Mouse (Mus musculus) heart, adult 2 months (tissue): ENCODE data around the gene Rabl6.

Experiments used
- CTCF ChIP-seq: fragments of 200-600 bp; IDR thresholded peaks from 2 replicates; pipeline ENCODE4 v1.8.1; 2022; ENCODE audit warnings: antibody characterized with exemption, mild to moderate bottlenecking, moderate library complexity
- EP300 ChIP-seq: fragments of 200-500 bp; IDR thresholded peaks from 2 replicates; pipeline ENCODE4 v1.6.1; 2011; ENCODE audit warnings: low read depth, low read length, control low read depth; ENCODE audit not compliant: insufficient read depth

DNA sequence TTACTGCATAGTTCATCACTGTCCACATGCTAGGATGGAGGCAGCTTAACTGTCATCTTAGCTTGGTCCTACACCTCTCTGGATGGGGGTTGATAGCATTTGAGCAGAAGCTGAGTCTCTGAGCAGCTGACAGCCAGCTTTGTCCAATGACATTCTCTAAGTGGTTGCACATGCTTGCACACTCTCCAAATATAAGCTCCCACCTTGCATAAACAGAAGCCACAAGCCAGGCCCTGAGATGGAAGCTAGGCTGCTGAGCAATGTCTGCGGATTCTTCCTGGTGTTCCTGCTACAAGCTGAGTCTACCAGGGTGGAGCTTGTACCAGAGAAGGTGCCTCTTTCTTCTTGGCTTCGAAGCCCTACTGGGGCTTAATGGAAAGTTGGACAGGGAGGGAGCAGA lies 44.6 kb upstream of the Rabl6 start, which contains the start of gene Lcn8:
- TF ChIP-seq EP300: no peak
- TF ChIP-seq CTCF: no peak
